Mouse (Mus musculus): ENCODE results near the gene Smyd3.

DNA sequence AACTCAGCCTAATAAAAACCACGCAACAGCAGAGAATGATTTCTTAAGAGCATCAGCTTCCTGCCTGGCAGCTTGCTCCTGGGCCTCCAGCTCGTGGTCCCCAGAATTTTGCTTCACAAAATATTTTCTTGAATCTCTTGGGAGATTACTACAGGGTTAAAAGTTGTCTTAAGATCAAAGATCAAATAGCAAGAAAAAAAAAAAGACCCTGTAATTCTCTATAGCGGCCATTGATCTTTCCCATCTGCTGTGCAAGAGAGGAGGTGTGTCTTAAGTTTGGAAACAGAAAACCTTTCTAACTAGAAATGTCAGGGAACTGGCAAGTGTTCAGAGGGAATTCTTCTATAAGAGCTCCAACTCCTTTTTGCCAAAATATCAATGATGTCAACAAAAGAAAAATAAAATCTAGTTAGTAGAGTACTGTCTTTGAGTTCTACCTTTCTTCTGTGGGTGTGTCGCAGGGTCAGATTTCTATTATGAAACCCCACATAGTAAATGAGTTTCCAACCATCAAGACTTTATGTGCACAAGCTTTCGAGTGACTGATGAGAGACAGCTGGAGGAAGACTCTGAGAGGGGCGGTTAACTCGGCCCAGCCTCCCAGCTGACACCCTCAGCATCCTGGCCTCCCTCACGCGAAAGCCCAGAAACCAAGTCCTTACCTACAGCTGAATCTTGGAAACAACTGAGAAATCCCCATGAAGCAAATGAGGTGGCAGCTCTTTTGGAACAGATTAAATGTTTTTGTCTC, 59.4 kb downstream of the Smyd3 start:
- TF ChIP-seq CTCF (IDR thresholded peaks at IDR 0.05; ENCODE audit: insufficient read depth, low read depth, low read length) (no peak), POLR2A (IDR thresholded peaks at IDR 0.05; ENCODE audit: insufficient read depth, low read depth, low read length) (no peak)

Data from olfactory bulb, adult 2 months (tissue).